ENCODE assay signal across 11 mouse cellular contexts in genomic region chr13:99001652-99002051, GRCm38 (mm10). TPM values are rescaled to one million over a fixed set of nuclear protein-coding genes. Genes with fewer than 3 reads are reported as not detected.
"Had no signal": no experiment of that assay in that cellular context is flagged by ENCODE, and none has a peak within 500 bp of the region (broad histone marks: within the 10 kb centered on the region; RNA-seq: fewer than 3 reads in every experiment).

No protein-coding gene starts in this region.

RNA-seq across cellular contexts. Expression of gene 1700024P04Rik, which starts 17.3 kb away (rescaled TPM):
- polyA plus RNA-seq: neural tube, embryonic 13.5 days; neural tube, embryonic 14.5 days; neural tube, embryonic 15.5 days; small intestine, adult 2 months; spleen, adult 2 months; stomach, embryonic 14.5 days; stomach, embryonic 15.5 days; stomach, embryonic 16.5 days; stomach, postnatal 0 days; thymus, postnatal 0 days; urinary bladder, adult 2 months had no signal
